Mouse (Mus musculus): ENCODE measurements at regions not wholly inside any gene's neighbourhood (a gene's known extent, or its start where the extent isn't known, plus 50 kb on each side); places are given as distances from the start of the nearest gene placed in this dataset.

DNA sequence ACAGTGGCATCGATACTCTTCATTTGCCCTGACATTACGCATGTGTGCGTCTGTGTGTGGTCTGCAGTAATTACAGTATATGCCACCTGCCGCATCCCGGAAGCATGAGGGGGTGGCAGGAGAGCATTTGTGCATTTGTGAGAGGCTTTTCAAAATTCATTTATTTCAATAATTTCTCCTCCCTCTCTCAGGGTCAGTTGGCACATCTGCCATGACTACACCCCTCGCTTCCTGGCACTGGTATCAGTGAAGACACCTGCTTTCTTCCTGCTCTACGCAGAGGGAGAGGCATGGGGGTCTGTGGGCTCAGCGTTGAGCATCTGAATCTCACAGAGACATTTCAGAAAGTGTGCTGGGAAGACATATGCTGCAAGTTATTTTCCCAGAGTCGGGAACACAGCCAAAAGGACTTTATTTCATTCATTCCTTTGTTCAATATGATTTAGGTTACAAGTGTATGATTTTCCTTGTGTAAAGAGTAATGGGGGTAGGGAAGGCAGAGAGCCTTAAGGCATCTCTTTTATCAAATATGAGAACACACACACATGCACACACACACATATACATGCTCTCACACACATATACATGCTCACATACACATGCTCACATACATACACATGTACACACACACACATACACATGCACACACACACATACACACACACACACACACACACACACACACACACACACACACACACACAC, 262.2 kb upstream of the Klhl29 start:
- Histone ChIP-seq H3K27ac (ENCODE audit: insufficient read depth, low read depth, low read length) (no peak overlapping the region), H3K27me3 (replicated peaks; ENCODE audit: control insufficient read depth, insufficient read depth, low read length) (no peaks in the 10 kb centered on the region), H3K36me3 (ENCODE audit: control insufficient read depth, insufficient read depth, low read length) (no peaks in the 10 kb centered on the region), H3K4me1 (ENCODE audit: control insufficient read depth, insufficient read depth, low read length) (no peaks in the 10 kb centered on the region), H3K4me3 (ENCODE audit: insufficient read depth, low read depth, low read length) (no peak overlapping the region)
- 86% methylated on average over 9 of the region's 9 CpGs for WGBS
- TF ChIP-seq POLR2A (IDR thresholded peaks at IDR 0.05; ENCODE audit: low read depth, low read length) (no peak), CTCF (conservative IDR thresholded peaks at IDR 0.05; ENCODE audit: insufficient read depth, insufficient read length, low read depth, low read length) (no peak)
- DNase-seq, result no peak

DNA sequence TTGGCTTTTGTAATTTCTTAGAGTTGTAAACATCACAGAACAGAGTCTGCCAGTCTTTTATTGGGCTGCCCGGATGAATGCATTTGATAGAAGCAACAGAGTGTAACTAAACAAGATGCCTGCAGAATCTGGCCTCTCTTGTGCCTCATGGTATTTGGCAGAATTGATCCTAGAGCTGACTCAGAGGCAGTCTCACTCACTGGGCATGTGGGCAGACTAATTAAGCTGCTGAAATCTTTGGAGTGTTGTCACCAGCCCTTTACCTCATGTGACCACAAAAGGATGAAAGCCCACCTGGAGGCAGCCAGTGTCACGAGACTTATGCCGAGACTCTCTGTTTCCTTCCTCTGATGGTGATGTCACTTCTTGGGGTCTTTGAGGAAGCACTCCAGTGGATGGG, 258.5 kb upstream of the Klhl29 start:
- Histone ChIP-seq H3K27me3 (replicated peaks; ENCODE audit: control insufficient read depth, insufficient read depth, low read length) (no peaks in the 10 kb centered on the region), H3K36me3 (ENCODE audit: control insufficient read depth, insufficient read depth, low read length) (no peaks in the 10 kb centered on the region)
- WGBS, result 57% methylated on average over 3 of the region's 3 CpGs

DNA sequence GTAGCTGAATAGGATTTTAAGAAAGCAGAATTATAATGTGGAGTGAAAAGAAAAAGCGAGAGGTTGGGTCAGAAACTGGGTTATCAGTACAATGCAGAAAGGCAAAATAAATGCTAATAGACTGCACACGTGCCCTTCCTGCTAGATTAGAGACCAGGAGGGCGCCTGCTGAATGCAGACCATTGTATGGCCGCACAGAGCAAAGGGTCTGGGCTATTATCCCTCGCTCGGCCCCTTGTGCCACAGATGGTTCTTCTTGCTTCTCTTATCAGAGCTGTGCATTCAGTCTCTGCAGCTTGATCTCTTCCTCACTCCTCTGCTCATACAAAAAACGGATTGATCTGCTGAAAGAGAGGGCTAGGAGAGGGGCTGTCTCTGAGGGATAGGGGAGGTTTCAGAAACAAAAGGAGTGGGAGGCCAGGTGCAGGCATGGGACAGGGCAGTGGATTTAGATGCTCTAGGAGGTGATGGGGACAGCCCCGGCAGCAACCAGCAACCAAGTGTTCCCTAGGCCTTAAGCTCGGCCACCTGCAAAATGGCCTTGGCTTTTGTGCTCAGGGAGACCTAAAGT, 225.7 kb upstream of the Klhl29 start:
- no peak for DNase-seq
- no peaks in the 10 kb centered on the region for H3K4me1 ChIP-seq (ENCODE audit: control insufficient read depth, insufficient read depth, low read length)
- TF ChIP-seq POLR2A (IDR thresholded peaks at IDR 0.05; ENCODE audit: low read depth, low read length) (no peak), CTCF (conservative IDR thresholded peaks at IDR 0.05; ENCODE audit: insufficient read depth, insufficient read length, low read depth, low read length) (no peak)
- no peaks in the 10 kb centered on the region for H3K36me3 ChIP-seq (ENCODE audit: control insufficient read depth, insufficient read depth, low read length)
- 79% methylated on average over 9 of the region's 9 CpGs for WGBS
- H3K27ac ChIP-seq (ENCODE audit: insufficient read depth, low read depth, low read length), result no peak overlapping the region
- no peaks in the 10 kb centered on the region for H3K27me3 ChIP-seq (replicated peaks; ENCODE audit: control insufficient read depth, insufficient read depth, low read length)
- no peak overlapping the region for H3K4me3 ChIP-seq (ENCODE audit: insufficient read depth, low read depth, low read length)

More for the DNA sequence above, 258.5 kb upstream of the Klhl29 start:
- no peaks in the 10 kb centered on the region for H3K4me1 ChIP-seq (ENCODE audit: control insufficient read depth, insufficient read depth, low read length)
- TF ChIP-seq POLR2A (IDR thresholded peaks at IDR 0.05; ENCODE audit: low read depth, low read length) (no peak), CTCF (conservative IDR thresholded peaks at IDR 0.05; ENCODE audit: insufficient read depth, insufficient read length, low read depth, low read length) (no peak)
- no peak overlapping the region for H3K27ac ChIP-seq (ENCODE audit: insufficient read depth, low read depth, low read length)
- H3K4me3 ChIP-seq (ENCODE audit: insufficient read depth, low read depth, low read length), result no peak overlapping the region
- DNase-seq, result no peak

DNA sequence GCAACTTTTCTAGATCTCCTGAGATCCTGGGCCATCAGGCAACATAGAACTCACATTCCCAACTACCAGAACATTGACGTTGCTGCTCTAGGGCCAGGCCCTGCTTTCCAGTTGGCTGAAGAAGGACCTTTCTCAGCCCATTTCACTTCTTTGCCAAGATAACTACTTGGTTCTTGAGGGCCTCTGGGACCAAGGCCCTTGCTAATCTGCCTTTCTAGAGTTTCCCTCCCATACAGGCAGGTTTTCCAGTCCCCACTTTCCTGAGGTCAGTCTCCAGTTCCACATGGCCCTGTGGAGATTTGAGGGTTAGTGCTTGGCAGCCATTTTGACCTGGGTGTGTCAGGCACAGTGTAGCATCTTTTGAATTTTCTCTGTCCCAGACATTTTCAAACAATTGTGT, 223.9 kb upstream of the Klhl29 start:
- Histone ChIP-seq H3K27me3 (replicated peaks; ENCODE audit: control insufficient read depth, insufficient read depth, low read length) (no peaks in the 10 kb centered on the region), H3K4me3 (ENCODE audit: insufficient read depth, low read depth, low read length) (no peak overlapping the region), H3K36me3 (ENCODE audit: control insufficient read depth, insufficient read depth, low read length) (no peaks in the 10 kb centered on the region), H3K4me1 (ENCODE audit: control insufficient read depth, insufficient read depth, low read length) (no peaks in the 10 kb centered on the region), H3K27ac (ENCODE audit: insufficient read depth, low read depth, low read length) (no peak overlapping the region)
- no peak for DNase-seq
- TF ChIP-seq POLR2A (IDR thresholded peaks at IDR 0.05; ENCODE audit: low read depth, low read length), result no peak
- no peak for TF ChIP-seq CTCF (conservative IDR thresholded peaks at IDR 0.05; ENCODE audit: insufficient read depth, insufficient read length, low read depth, low read length)
- 76% methylated on average over 1 of the region's 1 CpGs for whole genome bisulfite sequencing

DNA sequence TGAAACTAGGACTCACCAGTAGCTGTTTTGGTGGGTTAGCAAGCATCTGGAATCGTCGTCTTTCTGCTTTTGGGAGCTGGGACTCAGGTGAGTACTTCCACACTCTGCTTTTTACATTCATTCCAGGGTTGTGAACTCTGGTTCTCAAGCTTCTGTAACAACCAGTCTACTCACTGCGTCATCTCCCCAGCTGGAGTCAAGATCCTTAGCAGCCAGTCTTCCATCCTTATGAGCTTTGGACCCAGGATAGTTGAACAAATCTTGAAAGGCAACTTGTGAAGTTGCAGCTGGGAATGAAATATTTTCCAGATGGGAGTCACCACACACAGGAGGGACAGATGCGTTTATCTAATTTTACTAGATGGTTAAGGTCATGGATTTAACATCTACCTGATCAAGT, 223.5 kb upstream of the Klhl29 start:
- Histone ChIP-seq H3K27me3 (replicated peaks; ENCODE audit: control insufficient read depth, insufficient read depth, low read length) (no peaks in the 10 kb centered on the region), H3K4me3 (ENCODE audit: insufficient read depth, low read depth, low read length) (no peak overlapping the region), H3K4me1 (ENCODE audit: control insufficient read depth, insufficient read depth, low read length) (no peaks in the 10 kb centered on the region), H3K36me3 (ENCODE audit: control insufficient read depth, insufficient read depth, low read length) (no peaks in the 10 kb centered on the region), H3K27ac (ENCODE audit: insufficient read depth, low read depth, low read length) (no peak overlapping the region)
- no peak for DNase-seq
- TF ChIP-seq POLR2A (IDR thresholded peaks at IDR 0.05; ENCODE audit: low read depth, low read length) (no peak), CTCF (conservative IDR thresholded peaks at IDR 0.05; ENCODE audit: insufficient read depth, insufficient read length, low read depth, low read length) (no peak)
- 86% methylated on average over 4 of the region's 4 CpGs for WGBS

DNA sequence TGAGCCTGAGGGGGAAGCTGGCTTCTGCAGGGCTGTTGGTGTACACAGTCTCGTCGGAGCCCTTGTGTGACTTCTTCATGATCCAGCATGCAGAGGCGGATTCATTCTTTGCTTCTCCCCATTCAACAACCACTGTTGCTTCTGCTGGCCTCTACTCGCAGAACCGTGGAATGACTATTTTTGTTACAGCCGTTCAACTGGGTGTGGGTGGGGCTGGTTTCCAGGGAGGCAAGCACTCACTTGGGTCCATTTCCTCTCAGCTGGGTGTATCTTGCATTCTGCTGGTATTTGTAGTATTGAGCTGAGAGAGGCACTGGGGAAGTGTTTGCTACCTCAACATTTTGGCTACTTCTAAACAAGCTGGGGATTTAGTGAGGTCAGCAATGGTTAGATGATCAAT, 197.3 kb upstream of the Klhl29 start:
- TF ChIP-seq CTCF (conservative IDR thresholded peaks at IDR 0.05; ENCODE audit: insufficient read depth, insufficient read length, low read depth, low read length) (no peak), POLR2A (IDR thresholded peaks at IDR 0.05; ENCODE audit: low read depth, low read length) (no peak)
- WGBS, result 42% methylated on average over 6 of the region's 6 CpGs
- no peaks in the 10 kb centered on the region for H3K4me1 ChIP-seq (ENCODE audit: control insufficient read depth, insufficient read depth, low read length)
- H3K36me3 ChIP-seq (ENCODE audit: control insufficient read depth, insufficient read depth, low read length), result no peaks in the 10 kb centered on the region
- DNase-seq, result no peak
- H3K27ac ChIP-seq (ENCODE audit: insufficient read depth, low read depth, low read length), result no peak overlapping the region
- H3K4me3 ChIP-seq (ENCODE audit: insufficient read depth, low read depth, low read length), result no peak overlapping the region
- H3K27me3 ChIP-seq (replicated peaks; ENCODE audit: control insufficient read depth, insufficient read depth, low read length), result no peaks in the 10 kb centered on the region

DNA sequence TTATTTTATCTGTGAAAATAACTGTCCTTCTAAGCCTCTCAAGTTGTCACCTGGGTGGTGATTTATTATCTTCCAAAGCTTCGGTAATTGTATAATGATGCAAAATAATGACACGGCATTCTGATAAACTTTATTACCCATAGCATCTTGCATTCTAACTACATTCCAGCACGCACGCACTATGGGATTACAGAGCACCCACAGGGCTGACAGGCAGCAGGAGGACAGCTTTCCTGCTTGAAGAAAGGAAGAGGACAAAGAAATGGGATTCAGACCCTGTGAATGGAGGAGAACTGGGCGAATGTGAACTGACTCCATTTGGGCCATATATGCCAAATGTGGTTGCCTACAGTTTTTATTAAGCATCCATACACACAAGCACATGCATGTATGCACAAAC, 193.5 kb upstream of the Klhl29 start:
- TF ChIP-seq POLR2A (IDR thresholded peaks at IDR 0.05; ENCODE audit: low read depth, low read length) (no peak), CTCF (conservative IDR thresholded peaks at IDR 0.05; ENCODE audit: insufficient read depth, insufficient read length, low read depth, low read length) (no peak)
- Histone ChIP-seq H3K4me3 (ENCODE audit: insufficient read depth, low read depth, low read length) (no peak overlapping the region), H3K36me3 (ENCODE audit: control insufficient read depth, insufficient read depth, low read length) (no peaks in the 10 kb centered on the region), H3K4me1 (ENCODE audit: control insufficient read depth, insufficient read depth, low read length) (no peaks in the 10 kb centered on the region), H3K27ac (ENCODE audit: insufficient read depth, low read depth, low read length) (no peak overlapping the region), H3K27me3 (replicated peaks; ENCODE audit: control insufficient read depth, insufficient read depth, low read length) (no peaks in the 10 kb centered on the region)
- DNase-seq, result no peak
- WGBS, result 74% methylated on average over 5 of the region's 5 CpGs
